In the genomic region with DNA sequence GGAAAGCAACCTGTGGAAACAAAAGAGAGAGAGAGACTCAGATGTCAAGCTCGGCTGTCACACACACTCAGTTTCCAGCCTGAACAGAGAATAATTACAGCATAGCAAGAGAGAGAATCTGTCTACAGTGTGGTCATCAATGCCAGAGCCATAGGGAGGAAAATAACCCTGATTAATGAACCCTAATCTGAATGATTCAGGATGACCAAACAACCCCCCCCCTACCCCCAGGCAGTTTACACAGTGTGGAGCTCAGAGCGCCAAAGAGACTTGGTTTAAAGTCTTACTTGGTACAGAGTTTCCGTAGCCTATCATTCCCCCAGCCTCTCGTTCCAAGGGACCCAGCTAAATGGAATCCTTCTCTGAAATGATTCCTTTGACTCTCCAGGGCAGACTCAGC, we compare ENCODE assay signal across 28 mouse cellular contexts. TPM values are rescaled to one million over a fixed set of nuclear protein-coding genes. Genes with fewer than 3 reads are reported as not detected.
A peak's percentile ranks its signal among the peaks of the same experiment; 100 is the strongest.
DNase-seq lines count a peak whose midpoint lies in the region; ATAC-seq and TF ChIP-seq lines count a peak whose summit lies in the region.
"Had no signal": no experiment of that assay in that cellular context is flagged by ENCODE, and none has a peak within 500 bp of the region (broad histone marks: within the 10 kb centered on the region; RNA-seq: fewer than 3 reads in every experiment).

No protein-coding gene starts in this region.

- 0 out of 2 replicates have a peak, but pooled peaks cover 5% of the 10 kb centered on the region for H3K4me1 ChIP-seq in kidney, embryonic 14.5 days (ENCODE audit: control insufficient read depth, insufficient read depth, low read length)
- no peaks in the 10 kb centered on the region for H3K4me1 ChIP-seq in kidney, postnatal 0 days (replicated peaks; ENCODE audit: insufficient read depth, low read length)
- H3K4me1 ChIP-seq: forebrain, embryonic 12.5 days; forebrain, embryonic 15.5 days; hindbrain, embryonic 12.5 days; hindbrain, embryonic 15.5 days had no signal

- no peaks in the 10 kb centered on the region for H3K9me3 ChIP-seq in kidney, embryonic 14.5 days (ENCODE audit: control insufficient read depth, low read length)
- H3K9me3 ChIP-seq in kidney, postnatal 0 days (replicated peaks; ENCODE audit: low read length), result no peaks in the 10 kb centered on the region
- H3K9me3 ChIP-seq: forebrain, embryonic 12.5 days; forebrain, embryonic 15.5 days; hindbrain, embryonic 12.5 days; hindbrain, embryonic 15.5 days had no signal

- H3K27ac ChIP-seq in kidney, embryonic 14.5 days (ENCODE audit: low read depth, low read length), result no peak overlapping the region
- H3K27ac ChIP-seq in kidney, postnatal 0 days, result no peak overlapping the region
- H3K27ac ChIP-seq: forebrain, embryonic 12.5 days; forebrain, embryonic 15.5 days; gastrocnemius, adult 2 months; hindbrain, embryonic 12.5 days; hindbrain, embryonic 15.5 days had no signal

- no peaks in the 10 kb centered on the region for H3K27me3 ChIP-seq in kidney, embryonic 14.5 days (ENCODE audit: control insufficient read depth, insufficient read depth, low read length)
- H3K27me3 ChIP-seq in kidney, postnatal 0 days (ENCODE audit: insufficient read depth, low read length), result no peaks in the 10 kb centered on the region
- H3K27me3 ChIP-seq: CH12.LX; forebrain, embryonic 15.5 days; hindbrain, embryonic 12.5 days; hindbrain, embryonic 15.5 days had no signal

- ATAC-seq in kidney, embryonic 14.5 days (ENCODE audit: low FRiP score, low TSS enrichment), result 0 out of 2 replicates have a peak, but pooled peaks have one; percentile 32
- ATAC-seq in kidney, postnatal 0 days (replicated peaks; ENCODE audit: low FRiP score, low read depth), result no peak
- ATAC-seq: activated CD4-positive, CD25-positive, alpha-beta regulatory T cell, adult 4 months; forebrain, embryonic 15.5 days had no signal

- TF ChIP-seq CTCF in kidney, postnatal 0 days (IDR thresholded peaks at IDR 0.05; ENCODE audit: low read depth), result no peak

- H3K4me3 ChIP-seq in kidney, embryonic 14.5 days (ENCODE audit: low read length), result no peak overlapping the region
- no peak overlapping the region for H3K4me3 ChIP-seq in kidney, postnatal 0 days (replicated peaks; ENCODE audit: low read depth, low read length)
- H3K4me3 ChIP-seq: erythroblast, embryonic 14.5 days; forebrain, embryonic 12.5 days; forebrain, embryonic 15.5 days; gastrocnemius, adult 2 months; hindbrain, embryonic 12.5 days; hindbrain, embryonic 15.5 days had no signal

- WGBS in kidney, embryonic 14.5 days, result 40% methylated on average over 4 of the region's 4 CpGs
- 35% methylated on average over 4 of the region's 4 CpGs for WGBS in kidney, postnatal 0 days

- no peaks in the 10 kb centered on the region for H3K36me3 ChIP-seq in kidney, embryonic 14.5 days (ENCODE audit: control insufficient read depth, insufficient read depth, low read length)
- H3K36me3 ChIP-seq in kidney, postnatal 0 days (ENCODE audit: insufficient read depth, low read length), result no peaks in the 10 kb centered on the region
- H3K36me3 ChIP-seq: forebrain, embryonic 12.5 days; forebrain, embryonic 15.5 days; G1E; hindbrain, embryonic 12.5 days; hindbrain, embryonic 15.5 days had no signal

- no peak overlapping the region for H3K9ac ChIP-seq in kidney, embryonic 14.5 days (ENCODE audit: low read depth, low read length)
- H3K9ac ChIP-seq in kidney, postnatal 0 days (ENCODE audit: low read depth, low read length), result no peak overlapping the region
- H3K9ac ChIP-seq: forebrain, embryonic 12.5 days; forebrain, embryonic 15.5 days; hindbrain, embryonic 12.5 days; hindbrain, embryonic 15.5 days had no signal

- H3K4me2 ChIP-seq in kidney, embryonic 14.5 days (replicated peaks; ENCODE audit: low read depth, low read length), result no peak overlapping the region
- no peak overlapping the region for H3K4me2 ChIP-seq in kidney, postnatal 0 days (ENCODE audit: low read length)
- H3K4me2 ChIP-seq: forebrain, embryonic 12.5 days; forebrain, embryonic 15.5 days; heart, embryonic 11.5 days; hindbrain, embryonic 12.5 days; hindbrain, embryonic 15.5 days had no signal

- DNase-seq in kidney, adult 11 months, result no peak
- DNase-seq in kidney, postnatal 0 days (ENCODE audit: low spot score), result peak; percentile 26
- DNase-seq in kidney, postnatal 4 days, result no peak
- DNase-seq in NIH3T3 (ENCODE audit: low read depth), result peak; percentile 83
- peak; percentile 5 for DNase-seq in retina, postnatal 1 day
- no peak for DNase-seq in layer of hippocampus, adult 11-12 months (ENCODE audit: low spot score)
- DNase-seq: adrenal gland, adult 8-10 months; adrenal gland, postnatal 25 days; B cell, adult 2 months; cerebellum, adult 11-12 months; cerebellum, adult 8-10 months; cerebellum, postnatal 10 days; cerebellum, postnatal 36 days; embryo, embryonic 11 days; gastrocnemius, adult 2 months; gastrocnemius, postnatal 14 days; heart, adult 11 months had no signal

RNA-seq across cellular contexts. Expression of a gene that starts 45.1 kb away (rescaled TPM):
- polyA plus RNA-seq in kidney, embryonic 14.5 days (2014; fragmentation: Nextera tagmentation; extraction: Ambion mirVana), result not detected in 2 replicates
- not detected in 2 replicates for polyA plus RNA-seq in kidney, postnatal 0 days (2015; fragmentation: Nextera tagmentation; extraction: Ambion mirVana)
- polyA plus RNA-seq: activated CD4-positive, CD25-positive, alpha-beta regulatory T cell, adult 4 months; erythroblast, embryonic 14.5 days; G1E; heart, postnatal 0 days had no signal

Comparison
In these comparisons a context has a peak if more than half of its experiments do, and no peak if none do; other contexts are left out.
1. DNase-seq: peak in kidney, postnatal 0 days (single experiment), NIH3T3 (single experiment) and retina, postnatal 1 day (single experiment); none in kidney, adult 11 months (single experiment), kidney, postnatal 4 days (0 of 2) and layer of hippocampus, adult 11-12 months (single experiment).